Mouse (Mus musculus): ENCODE measurements around the gene Cdkl2. TPM values are rescaled to one million over a fixed set of nuclear protein-coding genes. Genes with fewer than 3 reads are reported as not detected.

Cdkl2 gene
- 0.01 and 0.07 TPM in 2 replicates for polyA plus RNA-seq (2012)

DNA sequence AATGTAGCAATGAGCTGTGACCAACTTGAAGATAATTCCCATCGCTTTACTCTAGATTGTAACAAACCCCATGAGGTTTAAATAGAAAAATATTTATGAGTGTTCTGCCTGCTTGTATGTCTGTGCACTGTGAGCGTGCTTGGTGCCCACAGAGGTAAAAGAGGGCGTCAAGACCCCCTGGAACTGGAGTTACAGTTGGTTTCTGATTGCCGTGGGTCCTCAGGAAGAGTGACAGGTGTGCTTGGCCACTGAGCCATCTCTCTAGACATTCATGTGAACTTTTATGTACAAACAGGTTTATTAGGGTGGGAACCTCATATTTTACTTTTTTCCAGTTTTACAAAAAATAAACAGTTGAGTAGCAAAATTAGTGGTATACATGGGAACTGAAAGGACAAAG, at the start of gene Cdkl2:
Gene Cdkl2, minus strand, starts transcription at position 101 of the 400 bp plus-strand sequence.

DNA sequence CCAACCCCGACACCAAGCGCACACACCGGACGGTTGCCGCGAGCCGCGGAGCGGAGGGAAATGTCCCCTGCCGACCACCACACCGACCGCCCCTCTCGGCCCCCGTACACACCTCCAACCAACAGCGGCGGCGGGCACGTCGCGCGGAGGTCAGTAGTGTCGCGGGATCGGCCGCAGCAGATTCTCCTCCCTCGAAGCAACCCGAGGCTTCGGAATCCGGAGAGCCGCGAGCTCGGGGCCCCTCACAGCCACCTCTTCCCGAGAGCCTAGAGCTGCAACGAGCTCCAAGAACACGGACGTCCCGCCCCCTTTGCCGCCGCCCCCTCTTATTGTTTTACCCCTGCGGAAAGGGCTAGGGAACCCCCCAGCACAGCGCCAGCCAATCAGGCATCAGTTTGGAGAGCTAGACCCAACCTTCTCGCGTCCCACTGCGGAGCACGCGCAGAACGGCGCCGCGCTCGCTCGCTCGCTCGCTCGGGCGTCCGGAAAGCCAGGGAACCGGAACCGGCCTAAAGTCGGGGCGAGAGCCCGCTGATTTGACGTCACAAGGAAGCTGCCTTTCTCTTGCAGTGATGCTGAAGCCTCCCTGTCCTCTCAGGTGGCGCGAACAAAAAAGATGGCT, 39.8 kb upstream of the Cdkl2 start, which contains the start of gene G3bp2:
Gene G3bp2, minus strand, starts transcription at position 303 of the 622 bp plus-strand sequence.

DNA sequence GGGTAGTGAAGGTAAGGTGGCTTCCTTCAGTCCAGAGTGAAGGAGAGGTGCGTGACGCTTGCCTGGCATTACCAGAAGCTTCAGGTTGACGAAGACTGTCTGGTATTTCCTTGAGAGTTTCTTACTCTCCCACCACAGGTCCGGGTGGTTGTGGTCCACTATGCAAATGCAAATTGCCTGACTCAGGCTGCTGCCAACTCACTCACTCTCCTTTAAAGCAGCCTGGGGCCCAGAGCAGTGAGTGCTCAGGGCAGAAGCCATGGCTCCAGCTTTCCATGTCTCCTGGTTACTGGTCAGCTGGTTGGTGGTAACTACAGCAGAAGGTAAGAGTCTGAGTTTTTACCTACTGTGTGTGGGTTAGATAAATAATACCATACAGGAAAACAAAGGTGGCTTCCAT, 56.4 kb downstream of the Cdkl2 start, which contains the start of gene Odaph:
Gene Odaph, plus strand, starts transcription at position 240 of the 400 bp plus-strand sequence.

DNA sequence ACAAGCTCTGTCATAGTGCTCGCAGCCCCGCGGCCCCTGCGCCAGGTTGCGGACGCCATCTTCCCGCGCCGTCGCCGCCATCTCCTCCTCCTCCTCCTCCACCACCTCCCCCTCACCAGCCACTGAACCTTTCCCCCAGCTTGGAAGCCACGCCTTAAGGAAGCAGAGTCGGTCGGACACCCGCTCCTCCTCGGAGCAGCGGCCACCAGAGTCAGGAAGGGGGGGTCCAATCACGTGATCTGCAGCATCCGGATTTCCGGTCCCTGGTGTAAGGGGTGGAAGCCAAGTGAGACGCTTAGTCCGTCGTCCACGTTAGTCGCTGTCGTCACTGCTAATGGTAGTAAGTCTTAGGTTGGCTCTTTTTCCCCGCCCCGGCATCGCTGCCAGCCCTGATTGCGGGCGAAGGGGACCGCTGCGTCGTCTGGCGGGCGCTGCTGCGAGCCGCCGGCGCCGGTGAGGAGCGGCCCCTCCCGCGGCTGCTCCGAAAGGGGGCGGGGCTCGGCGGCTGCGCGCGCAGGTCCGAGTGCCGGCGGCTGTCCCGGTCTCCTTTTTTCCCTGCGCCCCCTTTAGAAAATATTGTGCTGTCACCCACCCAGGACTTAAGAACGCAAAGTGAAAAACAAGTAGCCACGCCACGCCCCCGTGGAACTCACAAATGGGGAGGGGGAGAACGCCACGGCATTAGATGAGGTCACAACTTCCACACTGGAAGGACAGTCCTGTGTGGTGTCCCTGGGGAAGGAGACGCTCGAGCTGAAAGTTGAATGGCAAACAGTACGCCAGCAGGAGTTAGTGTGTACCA, 80.8 kb downstream of the Cdkl2 start, which contains the start of gene Rchy1:
Gene Rchy1, minus strand, starts transcription at position 430 of the 802 bp plus-strand sequence.

Other genes with a start within 250 kb of the Cdkl2 start
- 11.3 and 11.7 TPM in 2 replicates for gene Rchy1, start 80.8 kb downstream of the Cdkl2 start, polyA plus RNA-seq (2012)
- not detected in 2 replicates for gene Odaph, start 56.4 kb downstream of the Cdkl2 start, polyA plus RNA-seq (2012)
- 16.7 and 19.1 TPM in 2 replicates for gene G3bp2, start 39.8 kb upstream of the Cdkl2 start, polyA plus RNA-seq (2012)
- gene Uso1, start 94.1 kb upstream of the Cdkl2 start, polyA plus RNA-seq (2012), result 23.9 and 27.0 TPM in 2 replicates
- not detected in 2 replicates for gene U90926, start 171.5 kb upstream of the Cdkl2 start, polyA plus RNA-seq (2012)
- gene Ppef2, start 212.4 kb upstream of the Cdkl2 start, polyA plus RNA-seq (2012), result 0.04 TPM in 1 of 2 replicates, not detected in the other
- gene Naaa, start 234.3 kb upstream of the Cdkl2 start, polyA plus RNA-seq (2012), result 11.6 and 14.2 TPM in 2 replicates